Mouse (Mus musculus): ENCODE results near the gene Gm884.

Gene Gm884

GRCm38 (mm10) chr11:103621040-103621439, at the start of gene Gm884:
Gene Gm884, minus strand, starts transcription at chr11:103621140.
- DNase-seq: no peak

GRCm38 (mm10) chr11:103666907-103667426, 46.0 kb upstream of the Gm884 start:
- no peak for DNase-seq

- no peak for DNase-seq
Observed at GRCm38 (mm10) chr11:103666181-103666906, 45.4 kb upstream of the Gm884 start.

- DNase-seq: no peak
Observed at GRCm38 (mm10) chr11:103665695-103666094, 44.8 kb upstream of the Gm884 start.

GRCm38 (mm10) chr11:103663119-103663518, 42.2 kb upstream of the Gm884 start:
- no peak for DNase-seq

GRCm38 (mm10) chr11:103662546-103662945, 41.6 kb upstream of the Gm884 start:
- DNase-seq: no peak

GRCm38 (mm10) chr11:103661863-103662262, 40.9 kb upstream of the Gm884 start:
- DNase-seq: no peak

- DNase-seq: no peak
Observed at GRCm38 (mm10) chr11:103658189-103658588, 37.2 kb upstream of the Gm884 start.

GRCm38 (mm10) chr11:103656520-103656919, 35.6 kb upstream of the Gm884 start:
- peak; percentile 85 to 87 for DNase-seq

GRCm38 (mm10) chr11:103653359-103653965, 32.5 kb upstream of the Gm884 start:
- DNase-seq: no peak

- no peak for DNase-seq
Observed at GRCm38 (mm10) chr11:103651426-103651825, 30.5 kb upstream of the Gm884 start.

GRCm38 (mm10) chr11:103649983-103650493, 29.1 kb upstream of the Gm884 start:
- peak; percentile 14 to 20 for DNase-seq

GRCm38 (mm10) chr11:103649301-103649982, 28.5 kb upstream of the Gm884 start, which contains the start of gene Rprml:
Gene Rprml, plus strand, starts transcription at chr11:103649570.
- peak; percentile 13 to 22 for DNase-seq

- no peak for DNase-seq
Observed at GRCm38 (mm10) chr11:103648656-103649055, 27.7 kb upstream of the Gm884 start.

- DNase-seq: peak; percentile 16 to 17
Observed at GRCm38 (mm10) chr11:103647921-103648620, 27.1 kb upstream of the Gm884 start.

- no peak for DNase-seq
Observed at GRCm38 (mm10) chr11:103646301-103646700, 25.4 kb upstream of the Gm884 start.

- DNase-seq: no peak
Observed at GRCm38 (mm10) chr11:103645731-103646130, 24.8 kb upstream of the Gm884 start.

GRCm38 (mm10) chr11:103643211-103643610, 22.3 kb upstream of the Gm884 start:
- DNase-seq: no peak

GRCm38 (mm10) chr11:103639407-103639946, 18.5 kb upstream of the Gm884 start:
- DNase-seq: peak; percentile 74 to 75

GRCm38 (mm10) chr11:103638790-103639189, 17.9 kb upstream of the Gm884 start, which contains the start of gene Lyzl6:
Gene Lyzl6, minus strand, starts transcription at chr11:103638890.
- DNase-seq: no peak

GRCm38 (mm10) chr11:103636261-103636660, 15.3 kb upstream of the Gm884 start:
- no peak for DNase-seq

- no peak for DNase-seq
Observed at GRCm38 (mm10) chr11:103635481-103635880, 14.5 kb upstream of the Gm884 start.
